Mouse (Mus musculus) cerebellum, adult 9-10 months (tissue): ENCODE results near the gene Gltp.

Experiments used
- DNase-seq: peaks from one replicate; pipeline ENCODE4 v3.0.0; 2022

Gene Gltp

GRCm38 (mm10) chr5:114658255-114658654 is 32.5 kb downstream of the Gltp start, which contains the start of gene Trpv4:
Gene Trpv4 (minus strand): TSS chr5:114658421.
- DNase-seq = no peak

GRCm38 (mm10) chr5:114657426-114657825 is 33.4 kb downstream of the Gltp start:
- DNase-seq = no peak

- DNase-seq = no peak
Measured at GRCm38 (mm10) chr5:114656305-114656704, 34.5 kb downstream of the Gltp start.

DNA sequence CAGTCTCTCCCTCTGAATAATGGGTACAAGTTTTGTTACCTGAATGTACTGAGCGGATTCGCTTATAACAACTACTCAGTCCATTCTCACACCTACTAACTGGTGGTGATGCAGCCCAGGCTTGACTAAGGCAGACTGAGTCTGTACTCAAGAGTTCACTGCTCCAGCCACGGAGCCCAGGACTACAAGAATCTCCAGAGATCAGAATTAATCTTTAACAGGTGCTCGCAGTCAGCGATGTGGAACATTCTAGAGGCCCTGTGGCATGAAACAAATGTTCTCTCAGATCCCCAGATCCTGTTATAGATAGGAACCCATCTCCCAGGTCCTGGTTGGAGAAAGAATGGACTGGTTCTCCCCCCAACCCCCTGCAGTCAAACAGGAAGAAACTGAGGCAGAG is 35.1 kb downstream of the Gltp start:
- DNase-seq = no peak

DNA sequence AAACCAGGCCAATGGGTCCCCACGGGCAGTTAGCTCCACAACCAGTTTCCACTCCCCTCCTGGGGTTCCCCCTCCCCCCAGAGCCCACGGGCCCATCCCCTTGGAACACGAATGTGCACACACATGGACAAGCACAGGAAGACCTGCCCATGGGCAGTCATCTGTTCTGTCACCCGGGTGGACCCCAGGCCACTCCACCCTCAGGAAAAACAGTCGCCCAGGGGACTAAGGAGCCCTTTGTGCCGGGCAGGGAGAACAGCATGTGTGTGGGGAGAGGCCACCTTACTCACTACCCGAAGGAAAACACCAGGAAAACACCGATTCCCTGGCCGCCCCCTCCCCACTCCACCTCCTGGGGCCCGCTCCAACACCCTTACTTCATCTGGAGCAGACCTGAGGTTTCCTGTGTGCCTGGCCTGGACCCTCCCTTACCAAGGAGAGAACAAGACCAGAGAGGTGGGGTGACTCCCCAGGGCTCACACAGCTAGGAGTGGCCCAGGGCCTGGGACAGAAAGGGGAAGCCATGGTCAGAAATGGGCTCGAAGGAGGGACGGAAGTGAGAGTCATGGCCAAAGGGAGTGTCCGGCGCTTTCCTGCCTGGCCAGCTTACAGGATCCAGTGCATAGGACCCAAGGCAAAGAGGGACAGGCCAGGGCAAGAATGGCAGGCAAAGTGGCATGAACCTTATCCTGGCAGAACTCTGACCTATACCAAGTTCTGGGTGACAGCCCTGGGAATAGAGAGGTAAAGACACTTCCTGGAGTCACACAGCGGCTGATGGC is 36.9 kb downstream of the Gltp start:
- DNase-seq = no peak

- no peak for DNase-seq
Measured at GRCm38 (mm10) chr5:114651449-114651848, 39.3 kb downstream of the Gltp start.

- DNase-seq = no peak
Measured at GRCm38 (mm10) chr5:114651002-114651401, 39.8 kb downstream of the Gltp start.

GRCm38 (mm10) chr5:114648728-114649311 is 42.0 kb downstream of the Gltp start:
- no peak for DNase-seq

DNA sequence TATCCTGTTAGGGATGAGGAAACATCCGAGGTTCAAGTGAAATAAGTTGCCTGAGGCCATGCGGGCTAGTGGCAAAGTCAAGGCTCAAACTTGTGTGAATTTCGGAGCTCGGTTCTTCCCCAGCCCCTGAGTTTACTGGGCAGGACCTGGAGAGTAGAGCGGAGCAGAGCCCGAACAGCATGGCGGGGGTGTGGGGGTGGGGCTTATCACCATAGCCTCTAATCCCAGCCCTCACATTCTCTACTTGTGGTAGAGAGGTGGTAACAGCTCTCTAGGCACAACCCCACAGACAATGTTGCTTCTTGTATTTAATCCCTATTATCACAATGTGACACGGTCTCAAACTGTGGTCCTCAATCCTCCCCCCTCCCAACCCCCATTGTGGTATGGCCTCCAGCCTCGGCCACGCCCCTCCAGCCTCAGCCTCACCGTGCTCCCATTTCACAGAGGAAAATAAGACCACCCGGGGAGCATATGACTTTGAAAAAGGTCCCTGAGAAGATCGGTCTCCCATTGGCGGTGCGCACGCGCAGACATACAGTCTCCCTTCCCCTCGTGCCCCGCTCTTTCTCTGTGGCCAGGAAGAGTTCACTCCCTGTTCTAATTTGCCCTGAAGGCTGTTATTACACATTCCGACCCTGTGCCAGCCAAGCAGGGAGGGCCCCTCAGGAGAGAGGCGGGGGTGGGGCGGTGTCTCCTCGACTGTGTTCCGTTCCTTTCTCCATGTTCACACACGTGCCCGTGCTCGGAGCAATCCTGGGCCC is 43.4 kb downstream of the Gltp start:
- no peak for DNase-seq

- DNase-seq = no peak
Measured at GRCm38 (mm10) chr5:114645916-114646315, 44.9 kb downstream of the Gltp start.

DNA sequence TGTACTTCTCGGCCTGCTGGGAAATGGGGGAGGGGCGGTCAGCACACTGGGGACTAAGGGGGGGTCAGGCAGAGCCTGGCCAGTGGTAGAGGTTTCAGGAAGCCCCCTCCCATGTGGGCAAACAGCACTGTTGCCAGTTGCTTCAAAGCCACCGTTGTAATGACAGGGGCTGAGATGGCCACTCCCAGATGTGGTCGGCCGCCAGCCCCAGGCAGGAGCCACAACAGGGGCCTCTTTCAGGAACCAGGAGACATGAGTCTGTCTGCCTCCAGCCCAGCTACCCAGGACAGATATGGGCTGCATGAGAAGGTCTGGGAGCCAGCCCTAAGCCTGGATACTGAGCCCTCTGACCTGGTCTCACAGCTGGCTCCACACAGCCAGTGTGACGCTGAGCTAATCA is 45.9 kb downstream of the Gltp start:
- DNase-seq = no peak

- DNase-seq = no peak
Measured at GRCm38 (mm10) chr5:114640809-114641208, 50.0 kb downstream of the Gltp start.

DNA sequence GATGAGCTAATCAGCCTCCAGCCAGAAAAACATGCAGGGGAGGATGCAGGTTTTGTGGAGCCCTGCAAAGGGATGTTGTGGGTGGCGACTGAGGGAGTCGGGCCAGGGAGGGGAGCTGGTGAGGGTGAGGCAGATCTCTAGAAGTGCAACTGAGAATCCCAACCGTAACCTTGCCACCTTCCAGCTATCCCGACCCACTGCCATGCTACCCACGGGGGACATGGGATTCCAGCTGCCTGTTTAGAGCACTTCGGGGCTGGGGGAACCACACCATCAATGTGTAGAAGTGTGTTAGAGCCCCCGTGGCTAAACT is 51.2 kb downstream of the Gltp start:
- DNase-seq = no peak

- peak; percentile 86 for DNase-seq
Measured at GRCm38 (mm10) chr5:114638769-114639644, 51.8 kb downstream of the Gltp start.

DNA sequence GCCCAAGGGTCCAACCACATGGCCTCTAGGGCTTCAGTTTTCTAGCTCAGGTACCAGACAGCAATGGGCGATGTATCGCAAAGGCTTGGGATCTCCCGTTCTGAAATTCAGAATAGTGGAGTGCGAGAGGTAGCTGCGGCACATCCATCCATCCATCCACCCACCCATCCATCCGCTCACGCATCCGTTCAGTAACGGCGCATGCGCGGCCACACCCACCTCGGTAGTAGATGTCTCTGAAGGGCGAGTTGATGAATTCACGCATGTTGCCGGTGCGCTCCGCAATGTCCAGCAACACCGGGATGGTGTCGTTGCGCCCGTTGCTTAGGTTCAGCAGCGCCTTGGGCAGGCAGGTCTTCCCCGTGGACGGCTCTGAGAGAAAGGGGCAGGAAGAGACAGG is 54.7 kb downstream of the Gltp start:
- DNase-seq = no peak

GRCm38 (mm10) chr5:114631336-114631735 is 59.4 kb downstream of the Gltp start:
- DNase-seq = no peak

DNA sequence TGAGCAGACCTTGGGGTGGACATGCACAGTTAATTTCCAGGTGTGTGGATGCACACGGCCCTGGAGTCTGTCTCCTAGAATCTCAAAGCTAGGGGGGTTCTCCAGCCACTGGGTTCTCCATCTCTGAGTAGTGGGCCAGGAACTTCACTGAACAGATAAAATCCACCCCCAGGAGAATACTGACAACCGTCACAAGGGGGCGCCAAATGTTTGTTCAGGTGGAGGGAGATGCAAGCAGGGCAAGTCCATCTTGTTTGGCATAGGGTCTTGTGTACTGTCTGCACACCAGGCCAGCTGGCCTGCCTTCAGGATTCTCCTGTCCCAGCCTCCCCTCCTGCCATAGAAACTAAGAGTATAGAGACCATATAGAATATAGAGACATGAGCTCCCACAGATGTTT is 65.2 kb downstream of the Gltp start:
- DNase-seq = no peak

DNA sequence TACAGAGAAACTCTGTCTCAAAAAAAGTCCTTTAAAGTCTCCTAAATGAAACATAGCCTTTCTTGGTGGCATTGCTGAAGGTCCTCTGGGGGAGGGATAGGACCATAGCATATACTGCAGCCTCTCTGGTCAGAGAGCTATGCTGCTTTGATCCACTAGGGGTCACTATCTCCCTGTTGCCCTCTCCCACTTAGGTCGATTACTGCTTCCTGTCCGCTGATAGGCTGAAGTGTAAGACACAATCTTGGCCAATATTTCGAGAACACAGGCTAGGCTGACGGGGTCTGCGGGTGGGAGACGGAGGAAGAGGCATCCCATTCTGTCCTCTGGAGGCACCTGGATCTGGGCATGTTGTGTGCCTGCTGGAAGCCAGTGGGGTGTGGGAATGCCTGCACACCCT is 70.5 kb downstream of the Gltp start:
- no peak for DNase-seq
